Mouse (Mus musculus): ENCODE data around the gene Pkp4. TPM values are rescaled to one million over a fixed set of nuclear protein-coding genes. Genes with fewer than 3 reads are reported as not detected.

Gene Pkp4
- polyA plus RNA-seq, 1 experiment from 2014 or later, result 31.6 TPM

DNA sequence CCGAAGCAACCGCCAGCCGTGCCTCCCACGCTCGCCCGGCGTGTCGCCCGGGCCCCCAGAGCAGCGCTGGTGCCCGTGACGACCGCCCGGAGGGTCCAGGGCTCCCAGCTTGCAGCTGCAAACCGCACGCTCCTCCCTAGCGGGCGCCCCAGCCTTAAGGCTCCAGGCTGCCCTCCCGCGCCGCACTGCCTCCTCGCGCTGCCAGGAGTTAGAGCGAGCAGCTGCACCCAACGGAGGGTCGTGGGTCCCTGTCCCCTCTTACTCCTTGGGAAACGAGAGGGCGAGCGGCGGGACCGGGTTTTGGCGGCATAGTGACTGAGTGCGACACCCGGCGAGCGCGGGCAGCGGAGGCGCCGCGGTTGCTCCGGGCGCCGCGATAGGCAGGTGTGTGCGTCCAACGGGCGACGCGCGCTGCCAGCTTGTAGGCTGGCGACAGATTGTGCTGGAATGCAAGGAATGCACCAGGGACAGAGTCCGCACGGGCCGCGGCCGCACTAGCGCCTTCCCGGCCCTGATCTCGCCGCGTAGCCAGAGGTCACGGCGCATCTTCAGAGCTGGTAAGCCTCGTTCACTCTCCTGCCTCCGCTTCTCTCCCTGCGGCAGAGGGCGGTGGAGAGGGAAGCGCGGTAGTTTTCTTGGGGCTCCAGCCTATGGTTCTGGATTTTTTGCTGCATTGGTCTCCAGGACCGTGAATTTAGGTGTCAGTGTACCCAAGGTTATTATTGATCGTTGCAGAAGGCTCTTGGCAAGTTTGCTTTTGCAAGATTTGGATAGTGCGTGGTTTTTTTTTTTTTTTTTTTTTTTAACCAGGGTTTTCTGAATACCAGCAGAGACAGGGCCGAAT is 1.0 kb downstream of the Pkp4 start:
- Histone ChIP-seq H3K27ac (replicated peaks; ENCODE audit: low read depth, low read length) (peak overlapping the region; percentile 82), H3K4me3 (ENCODE audit: low read depth, low read length) (peak overlapping the region; percentile 95), H3K36me3 (ENCODE audit: control insufficient read depth, insufficient read depth, low read length) (no peaks in the 10 kb centered on the region), H3K9me3 (ENCODE audit: control insufficient read depth, low read length) (no peaks in the 10 kb centered on the region), H3K27me3 (replicated peaks; ENCODE audit: control insufficient read depth, insufficient read depth, low read length) (no peaks in the 10 kb centered on the region), H3K4me1 (ENCODE audit: control insufficient read depth, insufficient read depth, low read length) (peaks cover 18% of the 10 kb centered on the region), H3K4me2 (ENCODE audit: low read depth, low read length) (peak overlapping the region; percentile 78), H3K9ac (ENCODE audit: low read depth, low read length) (peak overlapping the region; percentile 90)
- DNase-seq (ENCODE audit: low spot score), result peak; percentile 87
- ATAC-seq (ENCODE audit: low read depth), result peak; percentile 69
- WGBS, result 1% methylated on average over 39 of the region's 74 CpGs

DNA sequence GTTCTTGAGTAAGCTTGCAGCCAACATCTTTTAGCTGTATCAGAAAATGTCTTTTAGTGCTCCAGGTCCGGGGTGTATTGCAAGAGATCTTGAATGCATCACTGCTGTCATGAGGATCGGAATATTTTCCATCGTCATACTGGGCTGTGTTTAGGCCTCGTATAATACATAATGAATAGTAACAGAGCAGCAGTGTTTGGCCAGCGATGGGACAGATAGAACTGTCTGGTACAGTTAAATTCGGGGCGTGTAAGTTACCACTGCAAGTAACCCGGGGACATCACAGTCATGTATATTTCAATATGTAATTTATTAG is 1.6 kb downstream of the Pkp4 start:
- 34% methylated on average over 8 of the region's 8 CpGs for WGBS
- no peaks in the 10 kb centered on the region for H3K27me3 ChIP-seq (replicated peaks; ENCODE audit: control insufficient read depth, insufficient read depth, low read length)
- H3K27ac ChIP-seq (replicated peaks; ENCODE audit: low read depth, low read length), result no peak overlapping the region
- H3K4me3 ChIP-seq (ENCODE audit: low read depth, low read length), result peak overlapping the region; percentile 95
- ATAC-seq (ENCODE audit: low read depth) (no peak), DNase-seq (ENCODE audit: low spot score) (no peak)
- no peaks in the 10 kb centered on the region for H3K36me3 ChIP-seq (ENCODE audit: control insufficient read depth, insufficient read depth, low read length)
- no peaks in the 10 kb centered on the region for H3K9me3 ChIP-seq (ENCODE audit: control insufficient read depth, low read length)
- peak overlapping the region; percentile 78 for H3K4me2 ChIP-seq (ENCODE audit: low read depth, low read length)
- peak overlapping the region; percentile 90 for H3K9ac ChIP-seq (ENCODE audit: low read depth, low read length)
- peaks cover 18% of the 10 kb centered on the region for H3K4me1 ChIP-seq (ENCODE audit: control insufficient read depth, insufficient read depth, low read length)

DNA sequence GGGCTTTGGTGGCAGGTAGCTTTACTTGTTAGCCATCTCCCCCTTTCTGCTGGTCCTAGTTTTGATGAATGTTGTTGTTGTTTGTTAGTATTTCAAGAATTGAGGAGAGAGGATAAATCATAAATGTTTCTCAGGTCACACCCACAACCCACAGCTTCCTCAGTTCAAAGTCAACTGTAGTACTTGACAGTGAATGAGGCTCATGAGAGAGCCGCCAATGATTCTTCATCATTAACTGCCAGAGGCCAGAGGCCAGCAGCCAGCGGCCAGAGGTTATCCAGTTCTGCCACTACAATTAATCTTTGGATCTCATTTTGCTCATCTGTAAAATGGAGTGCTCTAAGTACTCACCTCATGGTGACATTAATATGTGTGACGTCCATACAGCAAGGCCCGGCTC is 6.3 kb downstream of the Pkp4 start:
- H3K9ac ChIP-seq (ENCODE audit: low read depth, low read length), result no peak overlapping the region
- no peak overlapping the region for H3K4me3 ChIP-seq (ENCODE audit: low read depth, low read length)
- no peak for DNase-seq (ENCODE audit: low spot score)
- ATAC-seq (ENCODE audit: low read depth), result no peak
- H3K36me3 ChIP-seq (ENCODE audit: control insufficient read depth, insufficient read depth, low read length), result no peaks in the 10 kb centered on the region
- H3K27me3 ChIP-seq (replicated peaks; ENCODE audit: control insufficient read depth, insufficient read depth, low read length), result no peaks in the 10 kb centered on the region
- no peaks in the 10 kb centered on the region for H3K9me3 ChIP-seq (ENCODE audit: control insufficient read depth, low read length)
- H3K27ac ChIP-seq (replicated peaks; ENCODE audit: low read depth, low read length), result no peak overlapping the region
- 87% methylated on average over 4 of the region's 4 CpGs for WGBS
- no peak overlapping the region for H3K4me2 ChIP-seq (ENCODE audit: low read depth, low read length)
- H3K4me1 ChIP-seq (ENCODE audit: control insufficient read depth, insufficient read depth, low read length), result peaks cover 20% of the 10 kb centered on the region

- Histone ChIP-seq H3K9ac (ENCODE audit: low read depth, low read length) (no peak overlapping the region), H3K4me2 (ENCODE audit: low read depth, low read length) (no peak overlapping the region), H3K9me3 (ENCODE audit: control insufficient read depth, low read length) (no peaks in the 10 kb centered on the region), H3K4me1 (ENCODE audit: control insufficient read depth, insufficient read depth, low read length) (peaks cover 20% of the 10 kb centered on the region), H3K27ac (replicated peaks; ENCODE audit: low read depth, low read length) (no peak overlapping the region), H3K4me3 (ENCODE audit: low read depth, low read length) (no peak overlapping the region), H3K36me3 (ENCODE audit: control insufficient read depth, insufficient read depth, low read length) (no peaks in the 10 kb centered on the region), H3K27me3 (replicated peaks; ENCODE audit: control insufficient read depth, insufficient read depth, low read length) (no peaks in the 10 kb centered on the region)
- peak; percentile 82; the same call in 1 of the 2 replicates for ATAC-seq (ENCODE audit: low read depth)
- WGBS, result 76% methylated on average over 4 of the region's 4 CpGs
- DNase-seq (ENCODE audit: low spot score), result peak; percentile 44
Observed at GRCm38 (mm10) chr2:59167830-59168229, 7.2 kb downstream of the Pkp4 start.

GRCm38 (mm10) chr2:59169572-59170207 is 9.0 kb downstream of the Pkp4 start:
- H3K4me2 ChIP-seq (ENCODE audit: low read depth, low read length), result no peak overlapping the region
- no peak for ATAC-seq (ENCODE audit: low read depth)

GRCm38 (mm10) chr2:59170208-59170589 is 9.5 kb downstream of the Pkp4 start:
- H3K36me3 ChIP-seq (ENCODE audit: control insufficient read depth, insufficient read depth, low read length), result no peaks in the 10 kb centered on the region
- peak; percentile 62 for DNase-seq (ENCODE audit: low spot score)
- peak; percentile 72; the same call in 1 of the 2 replicates for ATAC-seq (ENCODE audit: low read depth)
- no peak overlapping the region for H3K9ac ChIP-seq (ENCODE audit: low read depth, low read length)
- 54% methylated on average over 3 of the region's 3 CpGs for WGBS
- no peak overlapping the region for H3K4me3 ChIP-seq (ENCODE audit: low read depth, low read length)
- no peak overlapping the region for H3K27ac ChIP-seq (replicated peaks; ENCODE audit: low read depth, low read length)
- H3K4me1 ChIP-seq (ENCODE audit: control insufficient read depth, insufficient read depth, low read length), result peaks cover 11% of the 10 kb centered on the region; the same call in 1 of the 2 replicates
- no peak overlapping the region for H3K4me2 ChIP-seq (ENCODE audit: low read depth, low read length)
- H3K27me3 ChIP-seq (replicated peaks; ENCODE audit: control insufficient read depth, insufficient read depth, low read length), result no peaks in the 10 kb centered on the region
- no peaks in the 10 kb centered on the region for H3K9me3 ChIP-seq (ENCODE audit: control insufficient read depth, low read length)

More at GRCm38 (mm10) chr2:59169572-59170207, 9.0 kb downstream of the Pkp4 start:
- no peak for DNase-seq (ENCODE audit: low spot score)
- H3K4me1 ChIP-seq (ENCODE audit: control insufficient read depth, insufficient read depth, low read length), result peaks cover 11% of the 10 kb centered on the region; the same call in 1 of the 2 replicates
- no peak overlapping the region for H3K9ac ChIP-seq (ENCODE audit: low read depth, low read length)
- H3K27me3 ChIP-seq (replicated peaks; ENCODE audit: control insufficient read depth, insufficient read depth, low read length), result no peaks in the 10 kb centered on the region
- no peak overlapping the region for H3K27ac ChIP-seq (replicated peaks; ENCODE audit: low read depth, low read length)
- H3K9me3 ChIP-seq (ENCODE audit: control insufficient read depth, low read length), result no peaks in the 10 kb centered on the region
- H3K4me3 ChIP-seq (ENCODE audit: low read depth, low read length), result no peak overlapping the region
- 73% methylated on average over 9 of the region's 9 CpGs for WGBS
- H3K36me3 ChIP-seq (ENCODE audit: control insufficient read depth, insufficient read depth, low read length), result no peaks in the 10 kb centered on the region

GRCm38 (mm10) chr2:59170593-59170992 is 9.9 kb downstream of the Pkp4 start:
- no peak overlapping the region for H3K4me2 ChIP-seq (ENCODE audit: low read depth, low read length)
- no peaks in the 10 kb centered on the region for H3K9me3 ChIP-seq (ENCODE audit: control insufficient read depth, low read length)
- H3K36me3 ChIP-seq (ENCODE audit: control insufficient read depth, insufficient read depth, low read length), result no peaks in the 10 kb centered on the region
- no peaks in the 10 kb centered on the region for H3K27me3 ChIP-seq (replicated peaks; ENCODE audit: control insufficient read depth, insufficient read depth, low read length)
- peaks cover 11% of the 10 kb centered on the region; the same call in 1 of the 2 replicates for H3K4me1 ChIP-seq (ENCODE audit: control insufficient read depth, insufficient read depth, low read length)
- H3K9ac ChIP-seq (ENCODE audit: low read depth, low read length), result no peak overlapping the region
- no peak for ATAC-seq (ENCODE audit: low read depth)
- H3K4me3 ChIP-seq (ENCODE audit: low read depth, low read length), result no peak overlapping the region
- no peak for DNase-seq (ENCODE audit: low spot score)
- no peak overlapping the region for H3K27ac ChIP-seq (replicated peaks; ENCODE audit: low read depth, low read length)
- WGBS, result 90% methylated on average over 5 of the region's 5 CpGs

GRCm38 (mm10) chr2:59171533-59171932 is 10.9 kb downstream of the Pkp4 start:
- Histone ChIP-seq H3K36me3 (ENCODE audit: control insufficient read depth, insufficient read depth, low read length) (no peaks in the 10 kb centered on the region), H3K9me3 (ENCODE audit: control insufficient read depth, low read length) (no peaks in the 10 kb centered on the region), H3K4me1 (ENCODE audit: control insufficient read depth, insufficient read depth, low read length) (peaks cover 11% of the 10 kb centered on the region; the same call in 1 of the 2 replicates), H3K4me3 (ENCODE audit: low read depth, low read length) (no peak overlapping the region), H3K4me2 (ENCODE audit: low read depth, low read length) (no peak overlapping the region), H3K9ac (ENCODE audit: low read depth, low read length) (no peak overlapping the region), H3K27me3 (replicated peaks; ENCODE audit: control insufficient read depth, insufficient read depth, low read length) (no peaks in the 10 kb centered on the region), H3K27ac (replicated peaks; ENCODE audit: low read depth, low read length) (no peak overlapping the region)
- 57% methylated on average over 5 of the region's 5 CpGs for WGBS
- ATAC-seq (ENCODE audit: low read depth) (0 out of 2 replicates have a peak, but pooled peaks have one; percentile 19), DNase-seq (ENCODE audit: low spot score) (peak; percentile 25)

All from embryonic facial prominence, embryonic 14.5 days (tissue).